Mouse (Mus musculus) olfactory bulb, adult 2 months (tissue): ENCODE data around the gene Gnat2.

Source experiments
- CTCF ChIP-seq: fragments of 200-500 bp; IDR thresholded peaks from 2 replicates; pipeline ENCODE4 v1.5.1; 2012; ENCODE audit warnings: low read depth, mild to moderate bottlenecking, low read length, moderate library complexity; ENCODE audit not compliant: insufficient read depth
- POLR2A ChIP-seq: fragments of 200-500 bp; IDR thresholded peaks from 2 replicates; pipeline ENCODE4 v1.6.1; 2012; ENCODE audit warnings: mild to moderate bottlenecking, low read depth, low read length, moderate library complexity; ENCODE audit not compliant: insufficient read depth

DNA sequence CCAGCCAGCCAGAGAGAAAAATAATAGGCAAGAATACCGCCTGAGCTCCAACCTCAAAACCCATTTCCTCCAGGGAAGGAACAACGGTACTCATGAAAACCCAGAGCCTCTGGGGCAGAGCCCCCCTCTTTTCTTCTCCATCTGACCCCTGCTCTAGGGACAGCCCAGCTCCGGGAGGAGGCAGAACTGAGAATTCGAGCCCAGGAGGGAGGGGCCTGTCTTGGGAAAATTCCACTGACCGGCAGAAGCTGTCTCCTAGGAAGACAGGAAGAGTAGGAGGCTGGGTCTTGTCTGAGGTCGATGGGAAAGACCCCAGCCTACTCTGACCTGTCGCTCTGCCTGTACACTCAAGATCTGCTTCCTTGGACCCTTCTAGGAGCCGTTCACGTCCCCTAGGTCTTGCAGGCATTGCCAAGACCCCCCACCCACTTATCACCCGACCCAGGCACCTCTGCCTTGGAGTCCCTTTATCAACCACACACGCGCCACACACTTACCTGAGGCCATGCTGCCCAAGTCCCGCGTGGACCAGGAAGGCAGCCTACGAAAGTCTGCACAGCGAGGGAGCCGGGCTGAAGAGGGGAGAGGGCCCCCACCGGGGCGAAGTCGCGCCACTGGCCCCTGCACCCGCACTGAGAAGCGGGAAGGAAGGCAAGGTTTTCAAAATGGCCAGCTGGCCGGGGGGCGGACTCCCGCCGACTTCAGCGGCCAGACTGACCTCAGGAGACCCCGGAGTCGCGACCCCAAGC lies 6.7 kb upstream of the Gnat2 start:
- TF ChIP-seq CTCF (no peak), POLR2A (no peak)
